ENCODE assay signal across 21 mouse cellular contexts in genomic region chr3:22103986-22104515, GRCm38 (mm10). TPM values are rescaled to one million over a fixed set of nuclear protein-coding genes. Genes with fewer than 3 reads are reported as not detected.
DNase-seq lines count a peak whose midpoint lies in the region; ATAC-seq and TF ChIP-seq lines count a peak whose summit lies in the region.
"Had no signal": no experiment of that assay in that cellular context is flagged by ENCODE, and none has a peak within 500 bp of the region (broad histone marks: within the 10 kb centered on the region; RNA-seq: fewer than 3 reads in every experiment).

No protein-coding gene starts in this region.

- no peak overlapping the region for H3K27ac ChIP-seq in hindbrain, postnatal 0 days
- H3K27ac ChIP-seq in hindbrain, embryonic 14.5 days = no peak overlapping the region
- H3K27ac ChIP-seq in midbrain, embryonic 14.5 days (replicated peaks; ENCODE audit: low read depth, low read length) = no peak overlapping the region
- H3K27ac ChIP-seq in midbrain, embryonic 10.5 days (replicated peaks) = no peak overlapping the region
- H3K27ac ChIP-seq: embryonic facial prominence, embryonic 15.5 days; forebrain, embryonic 15.5 days; heart, embryonic 13.5 days; hindbrain, embryonic 12.5 days had no signal

- no peak for ATAC-seq in hindbrain, postnatal 0 days
- no peak for ATAC-seq in hindbrain, embryonic 14.5 days (ENCODE audit: low FRiP score)
- no peak for ATAC-seq in midbrain, embryonic 14.5 days (ENCODE audit: low FRiP score, low TSS enrichment)
- ATAC-seq: CD4-positive, CD25-positive, alpha-beta regulatory T cell, adult 4 months; forebrain, embryonic 15.5 days; intestine, embryonic 16.5 days had no signal

- H3K9ac ChIP-seq in hindbrain, postnatal 0 days (replicated peaks; ENCODE audit: low read length) = no peak overlapping the region
- H3K9ac ChIP-seq in hindbrain, embryonic 14.5 days = no peak overlapping the region
- H3K9ac ChIP-seq in midbrain, embryonic 14.5 days (replicated peaks; ENCODE audit: low read length) = no peak overlapping the region
- H3K9ac ChIP-seq: embryonic facial prominence, embryonic 15.5 days; forebrain, embryonic 15.5 days; heart, embryonic 13.5 days; hindbrain, embryonic 12.5 days had no signal

- H3K4me1 ChIP-seq in hindbrain, postnatal 0 days (ENCODE audit: insufficient read depth, low read length) = peaks cover 3% of the 10 kb centered on the region; the same call in 1 of the 2 replicates
- peaks cover 9% of the 10 kb centered on the region; the same call in 1 of the 2 replicates for H3K4me1 ChIP-seq in hindbrain, embryonic 14.5 days (replicated peaks; ENCODE audit: control insufficient read depth, insufficient read depth, low read length)
- H3K4me1 ChIP-seq in midbrain, embryonic 14.5 days (ENCODE audit: control insufficient read depth, insufficient read depth, low read length) = 0 out of 2 replicates have a peak, but pooled peaks cover 5% of the 10 kb centered on the region
- H3K4me1 ChIP-seq in midbrain, embryonic 10.5 days = peaks cover 3% of the 10 kb centered on the region

- no peaks in the 10 kb centered on the region for H3K9me3 ChIP-seq in hindbrain, postnatal 0 days (ENCODE audit: low read length)
- no peaks in the 10 kb centered on the region for H3K9me3 ChIP-seq in hindbrain, embryonic 14.5 days (ENCODE audit: control insufficient read depth, low read length)
- no peaks in the 10 kb centered on the region for H3K9me3 ChIP-seq in midbrain, embryonic 14.5 days (ENCODE audit: control insufficient read depth, low read length)
- peaks cover 2% of the 10 kb centered on the region; the same call in 1 of the 2 replicates for H3K9me3 ChIP-seq in midbrain, embryonic 10.5 days (replicated peaks)
- H3K9me3 ChIP-seq: embryonic facial prominence, embryonic 15.5 days; forebrain, embryonic 15.5 days; G1E; heart, embryonic 13.5 days; hindbrain, embryonic 12.5 days had no signal

- no peak overlapping the region for H3K4me2 ChIP-seq in hindbrain, postnatal 0 days (ENCODE audit: low read depth, low read length)
- H3K4me2 ChIP-seq in hindbrain, embryonic 14.5 days (replicated peaks) = no peak overlapping the region
- H3K4me2 ChIP-seq in midbrain, embryonic 14.5 days (ENCODE audit: low read length) = no peak overlapping the region
- H3K4me2 ChIP-seq: embryonic facial prominence, embryonic 15.5 days; forebrain, embryonic 15.5 days; heart, embryonic 13.5 days; hindbrain, embryonic 12.5 days had no signal

- 40% methylated on average over 5 of the region's 5 CpGs for WGBS in hindbrain, postnatal 0 days
- WGBS in hindbrain, embryonic 14.5 days = 51% methylated on average over 5 of the region's 5 CpGs
- 57% methylated on average over 5 of the region's 5 CpGs for WGBS in midbrain, embryonic 14.5 days
- 78% methylated on average over 5 of the region's 5 CpGs for WGBS in midbrain, embryonic 10.5 days

- intact Hi-C loops in left cerebral cortex, postnatal 10 days (cut with DNase I) = no loop called here

- H3K27me3 ChIP-seq in hindbrain, postnatal 0 days (ENCODE audit: insufficient read depth, low read length) = no peaks in the 10 kb centered on the region
- no peaks in the 10 kb centered on the region for H3K27me3 ChIP-seq in hindbrain, embryonic 14.5 days (ENCODE audit: control insufficient read depth, insufficient read depth, low read length)
- no peaks in the 10 kb centered on the region for H3K27me3 ChIP-seq in midbrain, embryonic 14.5 days (ENCODE audit: control insufficient read depth, insufficient read depth, low read length)
- H3K27me3 ChIP-seq in midbrain, embryonic 10.5 days (ENCODE audit: low read depth, poor library complexity, severe bottlenecking) = no peaks in the 10 kb centered on the region
- H3K27me3 ChIP-seq: embryonic facial prominence, embryonic 15.5 days; forebrain, embryonic 15.5 days; heart, embryonic 13.5 days; hindbrain, embryonic 12.5 days had no signal

- no peak for TF ChIP-seq CTCF in hindbrain, postnatal 0 days (IDR thresholded peaks at IDR 0.05; ENCODE audit: low read depth)

- peak; percentile 11 for DNase-seq in hindbrain, postnatal 0 days (ENCODE audit: low spot score)
- DNase-seq in hindbrain, embryonic 14.5 days (ENCODE audit: low spot score) = no peak
- DNase-seq in midbrain, embryonic 14.5 days = peak; percentile 50
- no peak for DNase-seq in midbrain, embryonic 10.5 days (ENCODE audit: low spot score)
- DNase-seq in adipocyte (ENCODE audit: low spot score) = peak; percentile 55
- DNase-seq in left cerebral cortex, postnatal 10 days (ENCODE audit: extremely low spot score in 1 of 2, low spot score in 2 of 2) = no peak
- DNase-seq in right cerebral cortex, postnatal 36 days (ENCODE audit: low spot score in 2 of 2) = no peak
- DNase-seq: adrenal gland, postnatal 14 days; B cell, adult 2 months; cerebellum, adult 18-20 months; cerebellum, adult 9-11 months; cerebellum, postnatal 36 days; gastrocnemius, postnatal 25 days; heart, postnatal 36 days had no signal

- H3K4me3 ChIP-seq in hindbrain, postnatal 0 days (ENCODE audit: low read length) = no peak overlapping the region
- H3K4me3 ChIP-seq in hindbrain, embryonic 14.5 days (replicated peaks; ENCODE audit: low read length) = no peak overlapping the region
- H3K4me3 ChIP-seq in midbrain, embryonic 14.5 days (replicated peaks; ENCODE audit: low read depth, low read length) = no peak overlapping the region
- H3K4me3 ChIP-seq in midbrain, embryonic 10.5 days = no peak overlapping the region
- H3K4me3 ChIP-seq: embryonic facial prominence, embryonic 15.5 days; forebrain, embryonic 15.5 days; heart, embryonic 13.5 days; hindbrain, embryonic 12.5 days had no signal

- no peaks in the 10 kb centered on the region for H3K36me3 ChIP-seq in hindbrain, postnatal 0 days (ENCODE audit: insufficient read depth, low read length)
- no peaks in the 10 kb centered on the region for H3K36me3 ChIP-seq in hindbrain, embryonic 14.5 days (replicated peaks; ENCODE audit: control insufficient read depth, insufficient read depth)
- no peaks in the 10 kb centered on the region for H3K36me3 ChIP-seq in midbrain, embryonic 14.5 days (ENCODE audit: control insufficient read depth, insufficient read depth, low read length)
- H3K36me3 ChIP-seq in midbrain, embryonic 10.5 days = peaks cover 29% of the 10 kb centered on the region
- H3K36me3 ChIP-seq: embryonic facial prominence, embryonic 15.5 days; forebrain, embryonic 15.5 days; heart, embryonic 13.5 days; hindbrain, embryonic 12.5 days had no signal

RNA-seq across cellular contexts. Expression of gene Tbl1xr1, which starts 27.6 kb away (rescaled TPM):
- total RNA-seq in hindbrain, postnatal 0 days (2014; rRNA removed) = 33.1 and 50.3 TPM in 2 replicates
- polyA plus RNA-seq in hindbrain, postnatal 0 days (2015; fragmentation: Nextera tagmentation; extraction: Ambion mirVana) = 9.7 and 12.8 TPM in 2 replicates
- 23.1 and 23.9 TPM in 2 replicates for polyA plus RNA-seq in hindbrain, embryonic 14.5 days (2014; fragmentation: Nextera tagmentation; extraction: Ambion mirVana)
- polyA plus RNA-seq in midbrain, embryonic 14.5 days (2014; fragmentation: Nextera tagmentation; extraction: Ambion mirVana) = 25.3 and 26.2 TPM in 2 replicates
- polyA plus RNA-seq in midbrain, embryonic 10.5 days (2016; fragmentation: Nextera tagmentation; extraction: Ambion mirVana) = 20.7 and 22.4 TPM in 2 replicates
- 100 to 1,000 TPM in 1 of 2 experiments, 10 to 100 TPM in 1; 96.8 to 119 TPM for total RNA-seq in left cerebral cortex, postnatal 10 days (2021)

Comparison
In these comparisons a context has a peak if more than half of its experiments do, and no peak if none do; other contexts are left out.
1. DNase-seq: peak in hindbrain, postnatal 0 days (single experiment), midbrain, embryonic 14.5 days (single experiment) and adipocyte (single experiment); none in hindbrain, embryonic 14.5 days (single experiment), midbrain, embryonic 10.5 days (single experiment), left cerebral cortex, postnatal 10 days (0 of 2) and right cerebral cortex, postnatal 36 days (0 of 2).